ENCODE assay signal across 7 mouse cellular contexts in the genomic region with DNA sequence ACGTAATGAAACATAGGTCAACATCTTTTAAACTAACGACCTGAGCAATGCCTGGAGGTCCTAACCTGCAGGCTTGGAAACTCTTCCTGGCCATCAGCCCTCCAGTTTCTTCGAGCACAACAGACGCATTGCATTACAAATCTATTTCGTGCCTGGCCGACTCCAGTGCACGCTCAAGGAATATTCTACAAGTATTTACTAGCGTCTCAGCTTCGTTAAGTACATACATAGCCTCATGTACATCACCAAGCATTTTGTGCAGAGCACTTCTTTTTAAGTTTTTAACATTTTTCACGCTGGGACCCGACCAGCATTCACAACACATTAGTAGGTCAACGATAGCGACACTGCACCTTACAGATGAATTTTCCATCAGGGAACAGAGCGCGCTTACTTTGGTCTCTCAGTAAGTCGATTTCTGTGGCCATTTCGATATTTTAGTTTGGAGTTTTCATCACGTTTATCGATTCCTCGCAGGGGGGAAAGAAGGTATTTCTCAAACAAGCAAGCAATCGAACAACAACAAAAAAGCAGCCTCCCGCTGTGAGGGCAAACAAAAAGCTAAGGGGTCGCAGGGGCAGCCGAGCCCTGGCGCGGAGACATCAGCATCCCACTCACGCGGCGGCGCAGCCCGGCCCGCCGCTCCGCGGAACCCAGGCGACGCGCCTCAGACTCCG. TPM values are rescaled to one million over a fixed set of nuclear protein-coding genes. Genes with fewer than 3 reads are reported as not detected.
DNase-seq lines count a peak whose midpoint lies in the region; ATAC-seq and TF ChIP-seq lines count a peak whose summit lies in the region.

No protein-coding gene starts in this region.

- no peaks in the 10 kb centered on the region for H3K4me1 ChIP-seq in thymus, adult 2 months (replicated peaks; ENCODE audit: control insufficient read depth, insufficient read depth, low read length)
- H3K4me1 ChIP-seq in bone marrow, adult 2 months (ENCODE audit: control insufficient read depth, insufficient read depth, low read length) = peaks cover 2% of the 10 kb centered on the region; the same call in 1 of the 2 replicates
- peaks cover 20% of the 10 kb centered on the region for H3K4me1 ChIP-seq in forebrain, embryonic 12.5 days
- H3K4me1 ChIP-seq in intestine, embryonic 15.5 days (replicated peaks) = no peaks in the 10 kb centered on the region
- peaks cover 13% of the 10 kb centered on the region; the same call in 1 of the 2 replicates for H3K4me1 ChIP-seq in limb, embryonic 14.5 days (ENCODE audit: control insufficient read depth, insufficient read depth, low read length)
- H3K4me1 ChIP-seq in neural tube, embryonic 13.5 days (replicated peaks) = peaks cover 25% of the 10 kb centered on the region

- peak overlapping the region; percentile 79 for H3K9ac ChIP-seq in forebrain, embryonic 12.5 days
- H3K9ac ChIP-seq in intestine, embryonic 15.5 days = peak overlapping the region; percentile 64
- H3K9ac ChIP-seq in limb, embryonic 14.5 days (ENCODE audit: low read depth, low read length, severe bottlenecking) = peak overlapping the region; percentile 92
- H3K9ac ChIP-seq in neural tube, embryonic 13.5 days = peak overlapping the region; percentile 92

- 1% methylated on average over 39 of the region's 39 CpGs for WGBS in thymus, adult 2 months
- WGBS in bone marrow, adult 2 months = under 1% methylated on average over 39 of the region's 39 CpGs
- under 1% methylated on average over 39 of the region's 39 CpGs for WGBS in forebrain, embryonic 12.5 days
- WGBS in intestine, embryonic 15.5 days = under 1% methylated on average over 39 of the region's 39 CpGs
- under 1% methylated on average over 38 of the region's 39 CpGs for WGBS in limb, embryonic 14.5 days
- WGBS in neural tube, embryonic 13.5 days = under 1% methylated on average over 39 of the region's 39 CpGs

- H3K36me3 ChIP-seq in thymus, adult 2 months (ENCODE audit: control insufficient read depth, insufficient read depth, low read length) = no peaks in the 10 kb centered on the region
- 0 out of 2 replicates have a peak, but pooled peaks cover 4% of the 10 kb centered on the region for H3K36me3 ChIP-seq in forebrain, embryonic 12.5 days (replicated peaks)
- no peaks in the 10 kb centered on the region for H3K36me3 ChIP-seq in intestine, embryonic 15.5 days
- H3K36me3 ChIP-seq in limb, embryonic 14.5 days (ENCODE audit: control insufficient read depth, insufficient read depth, low read length) = no peaks in the 10 kb centered on the region
- no peaks in the 10 kb centered on the region for H3K36me3 ChIP-seq in neural tube, embryonic 13.5 days

- peak overlapping the region; percentile 75 for H3K4me3 ChIP-seq in thymus, adult 2 months (ENCODE audit: control insufficient read depth, insufficient read depth, low read length)
- H3K4me3 ChIP-seq in bone marrow, adult 2 months (replicated peaks; ENCODE audit: control insufficient read depth, low read depth, low read length) = peak overlapping the region; percentile 80
- H3K4me3 ChIP-seq in forebrain, embryonic 12.5 days (replicated peaks) = peak overlapping the region; percentile 82
- peak overlapping the region; percentile 63 for H3K4me3 ChIP-seq in intestine, embryonic 15.5 days (replicated peaks)
- H3K4me3 ChIP-seq in limb, embryonic 14.5 days (replicated peaks; ENCODE audit: low read length) = peak overlapping the region; percentile 87
- H3K4me3 ChIP-seq in neural tube, embryonic 13.5 days = peak overlapping the region; percentile 83

- TF ChIP-seq CTCF in thymus, adult 2 months (IDR thresholded peaks at IDR 0.05; ENCODE audit: borderline replicate concordance, control insufficient read depth, extremely low read depth, insufficient read depth, low read length, poor library complexity) = no peak
- TF ChIP-seq CTCF in bone marrow, adult 2 months (IDR thresholded peaks at IDR 0.05; ENCODE audit: control insufficient read depth, insufficient read depth, low read length) = no peak

- no peak for TF ChIP-seq POLR2A in thymus, adult 2 months (IDR thresholded peaks at IDR 0.05; ENCODE audit: control insufficient read depth, extremely low read depth, insufficient read depth, low read length, poor library complexity)
- TF ChIP-seq POLR2A in bone marrow, adult 2 months (IDR thresholded peaks at IDR 0.05; ENCODE audit: borderline replicate concordance, control insufficient read depth, low read depth, low read length) = no peak
- no peak for TF ChIP-seq POLR2A in limb, embryonic 14.5 days (IDR thresholded peaks at IDR 0.05; ENCODE audit: borderline replicate concordance, extremely low read depth, insufficient read depth, insufficient read length)

- peak overlapping the region; percentile 53 for H3K4me2 ChIP-seq in forebrain, embryonic 12.5 days
- peak overlapping the region; percentile 65 for H3K4me2 ChIP-seq in intestine, embryonic 15.5 days (replicated peaks)
- H3K4me2 ChIP-seq in limb, embryonic 14.5 days (replicated peaks; ENCODE audit: low read depth, low read length, severe bottlenecking) = peak overlapping the region; percentile 67
- peak overlapping the region; percentile 78 for H3K4me2 ChIP-seq in neural tube, embryonic 13.5 days

- no peaks in the 10 kb centered on the region for H3K9me3 ChIP-seq in forebrain, embryonic 12.5 days
- no peaks in the 10 kb centered on the region for H3K9me3 ChIP-seq in intestine, embryonic 15.5 days
- no peaks in the 10 kb centered on the region for H3K9me3 ChIP-seq in limb, embryonic 14.5 days (ENCODE audit: control insufficient read depth, low read length)
- H3K9me3 ChIP-seq in neural tube, embryonic 13.5 days = no peaks in the 10 kb centered on the region

- no peaks in the 10 kb centered on the region for H3K27me3 ChIP-seq in thymus, adult 2 months (ENCODE audit: control insufficient read depth, insufficient read depth, low read length)
- no peaks in the 10 kb centered on the region for H3K27me3 ChIP-seq in forebrain, embryonic 12.5 days
- H3K27me3 ChIP-seq in intestine, embryonic 15.5 days (replicated peaks) = no peaks in the 10 kb centered on the region
- no peaks in the 10 kb centered on the region for H3K27me3 ChIP-seq in limb, embryonic 14.5 days (ENCODE audit: control insufficient read depth, insufficient read depth, low read length)
- H3K27me3 ChIP-seq in neural tube, embryonic 13.5 days = no peaks in the 10 kb centered on the region

- DNase-seq in thymus, adult 2 months = no peak
- DNase-seq in thymus, postnatal 10 days (ENCODE audit: low spot score in 2 of 2) = no peak
- DNase-seq in limb, embryonic 14.5 days (ENCODE audit: low spot score) = peak; percentile 4

- peak; percentile 8; the same call in 1 of the 2 replicates for ATAC-seq in forebrain, embryonic 12.5 days (ENCODE audit: low FRiP score)
- 0 out of 2 replicates have a peak, but pooled peaks have one; percentile 10 for ATAC-seq in intestine, embryonic 15.5 days
- ATAC-seq in limb, embryonic 14.5 days (ENCODE audit: low FRiP score, low read depth) = no peak; the same call in 1 of the 2 replicates
- ATAC-seq in neural tube, embryonic 13.5 days (ENCODE audit: low read depth) = 0 out of 2 replicates have a peak, but pooled peaks have one; percentile 9

- H3K27ac ChIP-seq in thymus, adult 2 months (ENCODE audit: control insufficient read depth, insufficient read depth, low read length) = no peak overlapping the region
- H3K27ac ChIP-seq in bone marrow, adult 2 months (ENCODE audit: control insufficient read depth, insufficient read depth, low read depth, low read length, poor library complexity) = peak overlapping the region; percentile 92
- peak overlapping the region; percentile 97 for H3K27ac ChIP-seq in forebrain, embryonic 12.5 days
- H3K27ac ChIP-seq in intestine, embryonic 15.5 days = peak overlapping the region; percentile 80
- peak overlapping the region; percentile 95 for H3K27ac ChIP-seq in limb, embryonic 14.5 days (replicated peaks; ENCODE audit: low read depth, low read length)
- peak overlapping the region; percentile 95 for H3K27ac ChIP-seq in neural tube, embryonic 13.5 days (replicated peaks)

RNA-seq across cellular contexts. Expression of a gene that starts 0.6 kb away (rescaled TPM):
- 9.2 and 12.1 TPM in 2 replicates for polyA plus RNA-seq in thymus, adult 2 months (2012; rRNA removed)
- 5.1 and 7.7 TPM in 2 replicates for polyA plus RNA-seq in bone marrow, adult 2 months (2011; ENCODE audit: insufficient read depth, insufficient read length, low replicate concordance, missing spikeins)
- polyA plus RNA-seq in forebrain, embryonic 12.5 days (2016; fragmentation: Nextera tagmentation; extraction: Ambion mirVana) = 24.5 and 31.7 TPM in 2 replicates
- 15.7 and 16.9 TPM in 2 replicates for polyA plus RNA-seq in intestine, embryonic 15.5 days (2015; fragmentation: Nextera tagmentation; extraction: Ambion mirVana)
- 11.8 and 15.2 TPM in 2 replicates for polyA plus RNA-seq in limb, embryonic 14.5 days (2012; rRNA removed)
- 19.7 and 20.0 TPM in 2 replicates for polyA plus RNA-seq in limb, embryonic 14.5 days (2014; fragmentation: Nextera tagmentation; extraction: Ambion mirVana)
- polyA plus RNA-seq in neural tube, embryonic 13.5 days (2015; fragmentation: Nextera tagmentation; extraction: Ambion mirVana) = 21.4 and 22.5 TPM in 2 replicates

RNA-seq across cellular contexts. Expression of a gene that starts 0.7 kb away (rescaled TPM):
- 1.0 and 1.3 TPM in 2 replicates for polyA plus RNA-seq in thymus, adult 2 months (2012; rRNA removed)
- 4.1 and 11.2 TPM in 2 replicates for polyA plus RNA-seq in bone marrow, adult 2 months (2011; ENCODE audit: insufficient read depth, insufficient read length, low replicate concordance, missing spikeins)
- 20.2 and 20.3 TPM in 2 replicates for polyA plus RNA-seq in forebrain, embryonic 12.5 days (2016; fragmentation: Nextera tagmentation; extraction: Ambion mirVana)
- 17.4 and 19.1 TPM in 2 replicates for polyA plus RNA-seq in intestine, embryonic 15.5 days (2015; fragmentation: Nextera tagmentation; extraction: Ambion mirVana)
- polyA plus RNA-seq in limb, embryonic 14.5 days (2012; rRNA removed) = 5.2 and 7.8 TPM in 2 replicates
- polyA plus RNA-seq in limb, embryonic 14.5 days (2014; fragmentation: Nextera tagmentation; extraction: Ambion mirVana) = 12.2 and 15.8 TPM in 2 replicates
- 11.5 and 12.5 TPM in 2 replicates for polyA plus RNA-seq in neural tube, embryonic 13.5 days (2015; fragmentation: Nextera tagmentation; extraction: Ambion mirVana)
